ENCODE assay signal across 19 mouse cellular contexts in the genomic region with DNA sequence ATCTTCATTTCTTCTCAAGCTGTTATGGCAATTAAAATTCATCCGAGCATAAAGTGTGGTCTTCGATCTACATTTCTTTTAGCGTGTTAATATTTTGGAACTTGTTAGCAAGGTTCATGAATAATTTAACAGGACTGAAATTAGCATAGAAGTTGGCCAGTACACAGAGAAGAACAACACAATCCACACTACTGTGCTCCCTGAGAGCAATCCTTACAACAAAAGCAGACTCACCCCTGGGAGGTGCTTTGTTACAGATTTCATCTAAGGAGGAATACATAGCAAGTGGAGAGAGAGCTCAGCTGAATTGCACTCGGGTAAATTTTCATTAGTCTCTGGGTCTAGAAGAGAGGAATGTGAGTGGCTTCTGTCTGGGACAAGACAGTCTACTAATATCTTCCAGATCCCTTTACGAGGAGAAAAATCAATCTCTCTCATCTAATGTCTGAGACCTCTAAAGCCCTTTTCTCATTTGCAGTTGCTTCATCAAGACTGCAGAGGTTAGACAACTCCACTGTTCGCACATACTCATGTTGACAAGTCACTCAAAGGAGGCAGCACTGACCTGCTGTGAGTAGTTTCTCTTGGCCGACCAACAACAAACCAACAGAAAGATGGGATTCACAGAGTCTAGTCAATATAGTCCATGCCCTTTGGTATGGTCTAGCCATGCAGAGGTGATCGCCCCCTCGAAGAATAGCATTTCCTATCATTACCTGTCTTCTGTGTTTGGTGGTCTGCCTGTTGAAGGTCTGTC.
DNase-seq lines count a peak whose midpoint lies in the region; ATAC-seq lines count a peak whose summit lies in the region.
"Had no signal": no experiment of that assay in that cellular context is flagged by ENCODE, and none has a peak within 500 bp of the region (broad histone marks: within the 10 kb centered on the region; RNA-seq: fewer than 3 reads in every experiment).

No protein-coding gene starts in this region.

- H3K4me2 ChIP-seq in hindbrain, embryonic 16.5 days (ENCODE audit: low read length) = no peak overlapping the region
- H3K4me2 ChIP-seq in forebrain, embryonic 13.5 days = no peak overlapping the region
- H3K4me2 ChIP-seq in hindbrain, embryonic 13.5 days = no peak overlapping the region
- H3K4me2 ChIP-seq: limb, embryonic 15.5 days had no signal

- no peaks in the 10 kb centered on the region for H3K27me3 ChIP-seq in hindbrain, embryonic 10.5 days (ENCODE audit: insufficient read depth, poor library complexity, severe bottlenecking)
- H3K27me3 ChIP-seq in hindbrain, embryonic 16.5 days (replicated peaks; ENCODE audit: control insufficient read depth, insufficient read depth, low read length) = no peaks in the 10 kb centered on the region
- no peaks in the 10 kb centered on the region for H3K27me3 ChIP-seq in forebrain, embryonic 13.5 days
- H3K27me3 ChIP-seq in hindbrain, embryonic 13.5 days = no peaks in the 10 kb centered on the region
- H3K27me3 ChIP-seq: limb, embryonic 15.5 days; megakaryocyte, embryonic 14.5 days; Patski had no signal

- H3K9ac ChIP-seq in hindbrain, embryonic 16.5 days (ENCODE audit: low read depth, low read length) = no peak overlapping the region
- H3K9ac ChIP-seq in forebrain, embryonic 13.5 days = no peak overlapping the region
- no peak overlapping the region for H3K9ac ChIP-seq in hindbrain, embryonic 13.5 days
- H3K9ac ChIP-seq: limb, embryonic 15.5 days had no signal

- no peaks in the 10 kb centered on the region; the same call in 1 of the 2 replicates for H3K36me3 ChIP-seq in hindbrain, embryonic 10.5 days
- peaks cover 4% of the 10 kb centered on the region; the same call in 1 of the 2 replicates for H3K36me3 ChIP-seq in hindbrain, embryonic 16.5 days (ENCODE audit: control insufficient read depth, insufficient read depth, low read length)
- no peaks in the 10 kb centered on the region for H3K36me3 ChIP-seq in forebrain, embryonic 13.5 days (ENCODE audit: poor library complexity, severe bottlenecking)
- no peaks in the 10 kb centered on the region for H3K36me3 ChIP-seq in hindbrain, embryonic 13.5 days
- H3K36me3 ChIP-seq: heart, embryonic 10.5 days; limb, embryonic 15.5 days had no signal

- WGBS in hindbrain, embryonic 10.5 days = 47% methylated on average over 9 of the region's 9 CpGs
- 38% methylated on average over 9 of the region's 9 CpGs for WGBS in hindbrain, embryonic 16.5 days
- 50% methylated on average over 9 of the region's 9 CpGs for WGBS in forebrain, embryonic 13.5 days
- WGBS in hindbrain, embryonic 13.5 days = 39% methylated on average over 9 of the region's 9 CpGs

- no peak for ATAC-seq in hindbrain, embryonic 16.5 days
- peak; percentile 60 for ATAC-seq in forebrain, embryonic 13.5 days
- ATAC-seq in hindbrain, embryonic 13.5 days (ENCODE audit: low FRiP score) = peak; percentile 52
- no peak for ATAC-seq in inflammation-experienced regulatory T-cells, adult 6 months
- ATAC-seq: activated CD4-positive, CD25-positive, alpha-beta regulatory T cell, adult 4 months; Patski had no signal

- peak overlapping the region; percentile 53; the same call in 1 of the 2 replicates for H3K27ac ChIP-seq in hindbrain, embryonic 10.5 days
- H3K27ac ChIP-seq in hindbrain, embryonic 16.5 days (ENCODE audit: low read depth, low read length) = no peak overlapping the region
- no peak overlapping the region for H3K27ac ChIP-seq in forebrain, embryonic 13.5 days
- no peak overlapping the region for H3K27ac ChIP-seq in hindbrain, embryonic 13.5 days
- H3K27ac ChIP-seq: heart, embryonic 10.5 days; limb, embryonic 15.5 days had no signal

- H3K4me1 ChIP-seq in hindbrain, embryonic 10.5 days (replicated peaks) = peaks cover 10% of the 10 kb centered on the region
- H3K4me1 ChIP-seq in hindbrain, embryonic 16.5 days (ENCODE audit: control insufficient read depth, insufficient read depth, low read depth, low read length) = no peaks in the 10 kb centered on the region
- H3K4me1 ChIP-seq in forebrain, embryonic 13.5 days = peaks cover 6% of the 10 kb centered on the region
- peaks cover 8% of the 10 kb centered on the region for H3K4me1 ChIP-seq in hindbrain, embryonic 13.5 days (replicated peaks)
- H3K4me1 ChIP-seq: heart, embryonic 10.5 days; limb, embryonic 15.5 days had no signal

- H3K9me3 ChIP-seq in hindbrain, embryonic 10.5 days = no peaks in the 10 kb centered on the region
- no peaks in the 10 kb centered on the region for H3K9me3 ChIP-seq in hindbrain, embryonic 16.5 days (ENCODE audit: control insufficient read depth, low read length)
- H3K9me3 ChIP-seq in forebrain, embryonic 13.5 days (replicated peaks) = no peaks in the 10 kb centered on the region; the same call in 1 of the 2 replicates
- no peaks in the 10 kb centered on the region for H3K9me3 ChIP-seq in hindbrain, embryonic 13.5 days
- H3K9me3 ChIP-seq: heart, embryonic 10.5 days; limb, embryonic 15.5 days; megakaryocyte, embryonic 14.5 days had no signal

- DNase-seq in hindbrain, embryonic 10.5 days (ENCODE audit: low spot score) = no peak
- DNase-seq in retina, embryonic 14.5 days (ENCODE audit: low spot score) = peak; percentile 9
- no peak for DNase-seq in cerebellum, postnatal 4 days (ENCODE audit: low spot score in 2 of 2)
- DNase-seq: adrenal gland, postnatal 25 days; cerebellum, adult 8-10 months; gastrocnemius, postnatal 36 days; heart, postnatal 10 days; kidney, adult 9 months; kidney, postnatal 4 days; lung, postnatal 14 days had no signal

- H3K4me3 ChIP-seq in hindbrain, embryonic 10.5 days = no peak overlapping the region
- H3K4me3 ChIP-seq in hindbrain, embryonic 16.5 days (ENCODE audit: low read length) = no peak overlapping the region
- no peak overlapping the region for H3K4me3 ChIP-seq in forebrain, embryonic 13.5 days
- H3K4me3 ChIP-seq in hindbrain, embryonic 13.5 days = no peak overlapping the region
- H3K4me3 ChIP-seq: heart, embryonic 10.5 days; limb, embryonic 15.5 days; megakaryocyte, embryonic 14.5 days had no signal

Comparison
In these comparisons a context has a peak if more than half of its experiments do, and no peak if none do; other contexts are left out.
1. ATAC-seq: peak in forebrain, embryonic 13.5 days (single experiment) and hindbrain, embryonic 13.5 days (single experiment); none in hindbrain, embryonic 16.5 days (single experiment) and inflammation-experienced regulatory T-cells, adult 6 months (single experiment).